Mouse (Mus musculus): ENCODE results near the gene Kpna2. TPM values are rescaled to one million over a fixed set of nuclear protein-coding genes. Genes with fewer than 3 reads are reported as not detected.

The Kpna2 gene
- polyA plus RNA-seq, 1 experiment = 79.5 TPM

DNA sequence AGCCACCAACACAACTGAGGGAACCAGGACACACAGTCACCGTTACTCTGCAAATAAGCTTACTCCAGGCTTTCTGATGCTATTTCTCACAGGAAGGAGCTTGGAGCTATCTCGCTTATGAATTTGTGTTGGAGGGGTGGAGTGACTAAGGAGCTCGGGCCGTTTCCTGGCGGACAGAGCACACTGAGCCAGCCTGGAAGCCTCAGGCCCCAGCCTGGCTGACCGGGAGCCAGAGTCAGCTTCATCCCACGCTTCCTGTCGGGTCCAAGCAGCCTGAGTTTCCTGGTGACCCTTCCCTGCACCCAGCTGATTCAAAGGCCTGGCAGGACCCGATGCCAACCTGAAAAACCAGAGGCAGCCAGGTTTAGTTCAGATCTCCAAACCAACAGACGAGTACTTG is 31.7 kb downstream of the Kpna2 start:
- Histone ChIP-seq H3K4me1 (ENCODE audit: control insufficient read depth, insufficient read depth, low read length) (peaks cover 19% of the 10 kb centered on the region), H3K4me3 (ENCODE audit: insufficient read depth, low read length) (no peak overlapping the region), H3K27ac (ENCODE audit: insufficient read depth, low read depth, low read length) (no peak overlapping the region)
- TF ChIP-seq CTCF (IDR thresholded peaks at IDR 0.05; ENCODE audit: low read depth, low read length) (no peak), POLR2A (IDR thresholded peaks at IDR 0.05; ENCODE audit: borderline replicate concordance, low read depth, low read length) (no peak)

DNA sequence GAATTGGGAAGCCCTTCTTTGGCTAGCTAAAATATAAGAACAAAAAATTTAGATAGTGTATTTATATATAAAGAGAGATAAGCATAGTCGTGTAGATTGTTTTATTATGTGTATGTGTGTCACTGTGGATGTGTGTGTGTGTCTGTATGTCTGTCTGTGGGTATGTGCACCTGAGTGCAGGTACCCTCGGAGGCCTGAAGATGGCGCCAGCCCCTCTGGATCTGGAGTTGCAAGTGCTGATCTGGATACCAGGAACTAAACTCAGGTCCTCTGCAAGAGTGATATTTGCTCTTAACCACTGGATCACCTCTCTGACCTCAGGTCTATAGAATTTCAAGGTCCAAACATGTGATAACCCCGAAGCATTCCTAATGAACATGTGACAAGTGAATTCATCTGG is 33.5 kb downstream of the Kpna2 start:
- H3K4me3 ChIP-seq (ENCODE audit: insufficient read depth, low read length) = no peak overlapping the region
- H3K27ac ChIP-seq (ENCODE audit: insufficient read depth, low read depth, low read length) = no peak overlapping the region
- no peak for TF ChIP-seq POLR2A (IDR thresholded peaks at IDR 0.05; ENCODE audit: borderline replicate concordance, low read depth, low read length)
- TF ChIP-seq CTCF (IDR thresholded peaks at IDR 0.05; ENCODE audit: low read depth, low read length) = no peak
- peaks cover 20% of the 10 kb centered on the region for H3K4me1 ChIP-seq (ENCODE audit: control insufficient read depth, insufficient read depth, low read length)

DNA sequence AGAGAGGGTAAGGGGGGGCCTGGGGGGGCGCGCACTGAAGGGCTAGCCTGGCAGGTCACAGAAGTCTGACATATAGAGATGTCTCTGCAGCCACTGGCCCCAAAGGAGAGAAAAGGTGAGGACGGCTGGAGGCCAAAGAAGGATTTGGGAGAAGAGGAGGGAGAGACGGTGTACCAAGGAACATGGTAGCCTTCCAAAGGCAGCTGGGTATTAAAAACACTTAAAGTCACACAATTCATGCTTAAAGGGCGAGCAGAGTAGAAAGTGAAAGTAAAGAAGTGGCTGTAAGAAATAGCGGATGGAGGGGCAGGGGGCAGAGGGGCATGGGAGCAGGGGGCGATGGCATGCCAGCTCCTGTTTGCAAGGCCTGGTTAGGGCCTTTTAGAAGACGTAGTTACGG is 37.0 kb downstream of the Kpna2 start:
- TF ChIP-seq POLR2A (IDR thresholded peaks at IDR 0.05; ENCODE audit: borderline replicate concordance, low read depth, low read length) (no peak), CTCF (IDR thresholded peaks at IDR 0.05; ENCODE audit: low read depth, low read length) (no peak)
- Histone ChIP-seq H3K4me1 (ENCODE audit: control insufficient read depth, insufficient read depth, low read length) (peaks cover 20% of the 10 kb centered on the region), H3K27ac (ENCODE audit: insufficient read depth, low read depth, low read length) (no peak overlapping the region)

DNA sequence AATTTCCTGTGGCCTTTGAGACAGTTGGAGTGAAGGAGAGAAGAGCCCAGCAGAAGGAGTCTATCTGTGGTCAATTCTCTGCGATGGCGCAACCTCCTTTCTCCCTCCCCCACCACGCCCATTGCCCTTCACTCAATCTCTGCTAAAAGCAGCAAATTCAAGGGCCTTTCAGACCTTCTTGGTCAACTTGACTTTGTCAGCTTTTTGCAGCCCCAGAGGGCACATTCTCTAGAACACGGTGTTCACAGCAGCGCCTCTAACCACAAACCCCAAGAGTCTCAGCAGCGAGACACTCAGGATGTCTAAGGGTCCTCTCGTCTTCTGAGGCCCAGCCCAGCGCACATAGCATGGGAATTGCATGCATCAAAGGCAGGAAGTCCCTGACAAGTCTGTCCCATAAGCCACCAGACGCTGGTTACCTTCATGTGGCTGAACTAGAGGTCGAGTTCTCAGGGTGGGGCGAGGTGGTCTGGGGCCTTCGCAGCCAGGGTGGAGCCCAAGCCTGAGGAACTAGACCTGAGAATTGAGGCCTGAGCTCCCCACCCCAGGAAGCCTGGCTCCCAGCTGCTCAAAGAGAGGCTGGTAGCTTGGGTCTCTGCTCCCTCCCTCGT is 37.8 kb downstream of the Kpna2 start:
- TF ChIP-seq POLR2A (IDR thresholded peaks at IDR 0.05; ENCODE audit: borderline replicate concordance, low read depth, low read length) (no peak), CTCF (IDR thresholded peaks at IDR 0.05; ENCODE audit: low read depth, low read length) (no peak)
- peak overlapping the region; percentile 48 for H3K27ac ChIP-seq (ENCODE audit: insufficient read depth, low read depth, low read length)
- no peak overlapping the region for H3K4me3 ChIP-seq (ENCODE audit: insufficient read depth, low read length)
- H3K4me1 ChIP-seq (ENCODE audit: control insufficient read depth, insufficient read depth, low read length) = peaks cover 27% of the 10 kb centered on the region

More for the DNA sequence above, 37.0 kb downstream of the Kpna2 start:
- H3K4me3 ChIP-seq (ENCODE audit: insufficient read depth, low read length) = no peak overlapping the region

DNA sequence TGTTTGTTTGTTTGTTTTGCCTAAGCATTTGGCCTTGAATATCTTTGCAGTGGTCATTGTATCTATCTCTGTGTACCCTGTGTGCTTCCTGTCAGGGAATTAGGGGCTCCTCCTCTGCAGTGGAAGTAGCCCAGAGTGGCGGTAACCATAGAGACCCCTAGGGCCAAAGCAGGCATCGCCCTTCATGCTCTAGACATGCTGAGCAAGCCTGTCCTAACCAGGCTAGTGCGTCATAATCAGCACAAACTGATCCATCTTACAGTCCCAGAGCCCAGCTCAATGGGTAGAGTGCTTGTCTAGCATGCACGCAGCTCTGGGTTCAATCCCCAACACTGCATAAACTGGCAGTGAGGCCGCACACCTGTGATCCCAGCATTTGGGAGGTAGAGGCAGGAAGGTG is 40.2 kb downstream of the Kpna2 start:
- TF ChIP-seq POLR2A (IDR thresholded peaks at IDR 0.05; ENCODE audit: borderline replicate concordance, low read depth, low read length) = no peak
- no peak for TF ChIP-seq CTCF (IDR thresholded peaks at IDR 0.05; ENCODE audit: low read depth, low read length)
- H3K27ac ChIP-seq (ENCODE audit: insufficient read depth, low read depth, low read length) = no peak overlapping the region
- no peak overlapping the region for H3K4me3 ChIP-seq (ENCODE audit: insufficient read depth, low read length)
- H3K4me1 ChIP-seq (ENCODE audit: control insufficient read depth, insufficient read depth, low read length) = peaks cover 40% of the 10 kb centered on the region

DNA sequence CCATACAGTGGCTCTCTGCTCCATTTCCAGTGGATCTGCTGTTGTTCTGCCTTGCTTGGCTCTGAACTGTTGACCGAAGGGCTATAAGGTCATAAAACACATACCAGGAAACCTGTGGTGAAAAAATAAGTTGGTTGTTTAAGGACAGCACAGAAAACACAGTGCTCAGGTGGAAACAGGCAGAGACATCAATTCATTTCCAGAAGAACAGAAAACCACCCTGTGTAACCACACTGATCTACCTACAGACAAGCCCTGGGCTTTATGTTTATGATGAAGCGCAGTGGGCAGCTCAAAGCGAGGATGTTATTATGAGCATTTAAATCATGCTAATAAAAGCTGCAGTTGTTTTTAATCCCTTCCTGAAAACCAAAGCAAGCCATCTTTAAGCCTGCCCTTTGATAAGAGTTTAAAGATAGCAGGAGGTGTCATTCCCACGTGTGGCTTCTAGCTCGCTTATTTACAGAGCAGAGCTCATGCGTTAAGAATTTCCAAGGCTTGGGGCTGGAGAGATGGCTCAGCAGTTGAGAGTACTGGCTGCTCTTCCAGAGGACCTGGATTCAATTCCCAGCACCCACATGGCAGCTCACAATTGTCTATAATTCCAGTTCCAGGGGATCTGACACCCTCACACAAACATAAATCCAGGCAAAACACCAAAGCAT is 40.8 kb downstream of the Kpna2 start:
- no peak overlapping the region for H3K4me3 ChIP-seq (ENCODE audit: insufficient read depth, low read length)
- no peak overlapping the region for H3K27ac ChIP-seq (ENCODE audit: insufficient read depth, low read depth, low read length)
- TF ChIP-seq CTCF (IDR thresholded peaks at IDR 0.05; ENCODE audit: low read depth, low read length) (no peak), POLR2A (IDR thresholded peaks at IDR 0.05; ENCODE audit: borderline replicate concordance, low read depth, low read length) (no peak)
- peaks cover 43% of the 10 kb centered on the region for H3K4me1 ChIP-seq (ENCODE audit: control insufficient read depth, insufficient read depth, low read length)

DNA sequence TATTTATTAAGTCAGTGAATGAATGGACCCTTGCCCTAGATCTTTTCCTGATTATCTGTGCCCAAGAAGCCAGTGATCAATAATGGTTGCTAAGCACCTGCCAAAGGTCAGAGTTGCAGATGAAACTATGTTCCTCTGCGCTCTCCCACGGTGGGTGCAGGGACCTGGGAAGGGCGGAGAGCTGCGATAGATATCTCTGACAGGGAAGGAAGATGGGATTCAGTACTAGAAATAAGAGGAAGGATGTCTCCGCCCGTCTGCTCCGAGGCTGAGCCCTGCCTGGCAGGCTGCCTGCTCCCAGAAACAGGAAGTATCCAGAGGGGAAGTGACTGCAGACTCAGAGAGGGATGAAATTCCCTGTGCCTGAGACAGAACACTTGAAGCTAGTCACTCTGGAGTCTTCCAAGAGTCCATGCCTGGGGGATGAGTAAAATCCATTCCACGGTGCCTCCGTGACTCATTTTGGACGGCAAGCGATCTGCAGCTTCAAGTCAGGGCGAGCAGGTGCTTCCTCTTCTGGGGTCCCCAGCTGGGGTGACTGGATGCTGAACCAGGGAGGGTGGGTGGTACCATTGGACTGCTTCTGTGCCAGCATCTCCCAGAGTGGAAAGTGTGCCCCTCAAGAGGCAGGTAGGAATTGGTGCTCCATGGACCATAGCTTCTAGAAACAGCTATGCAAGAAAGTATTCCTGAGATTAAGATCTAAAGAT is 41.9 kb downstream of the Kpna2 start:
- peaks cover 43% of the 10 kb centered on the region for H3K4me1 ChIP-seq (ENCODE audit: control insufficient read depth, insufficient read depth, low read length)
- no peak overlapping the region for H3K4me3 ChIP-seq (ENCODE audit: insufficient read depth, low read length)
- TF ChIP-seq CTCF (IDR thresholded peaks at IDR 0.05; ENCODE audit: low read depth, low read length) (no peak), POLR2A (IDR thresholded peaks at IDR 0.05; ENCODE audit: borderline replicate concordance, low read depth, low read length) (no peak)
- no peak overlapping the region for H3K27ac ChIP-seq (ENCODE audit: insufficient read depth, low read depth, low read length)

DNA sequence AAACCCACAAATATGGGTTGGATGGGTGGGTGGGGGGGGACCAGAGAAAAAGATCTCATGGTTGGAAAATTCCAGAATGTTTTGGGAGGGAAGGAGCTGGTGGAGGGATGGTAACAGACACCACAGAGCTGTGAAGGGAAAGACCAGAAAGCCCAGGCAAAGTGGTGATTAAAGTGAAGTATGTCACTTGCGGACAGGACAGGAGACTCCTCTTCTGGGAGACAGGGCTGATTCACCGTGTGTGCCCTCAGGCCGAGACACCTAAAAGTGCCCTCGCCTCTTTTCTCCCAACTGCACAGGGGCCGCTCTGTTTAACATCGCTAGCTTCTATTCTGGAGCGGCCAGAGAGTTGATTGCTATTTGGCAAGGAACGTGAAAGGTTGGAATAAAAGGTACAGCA is 44.8 kb downstream of the Kpna2 start:
- Histone ChIP-seq H3K4me3 (ENCODE audit: insufficient read depth, low read length) (no peak overlapping the region), H3K4me1 (ENCODE audit: control insufficient read depth, insufficient read depth, low read length) (peaks cover 30% of the 10 kb centered on the region), H3K27ac (ENCODE audit: insufficient read depth, low read depth, low read length) (no peak overlapping the region)
- TF ChIP-seq POLR2A (IDR thresholded peaks at IDR 0.05; ENCODE audit: borderline replicate concordance, low read depth, low read length) (no peak), CTCF (IDR thresholded peaks at IDR 0.05; ENCODE audit: low read depth, low read length) (no peak)

DNA sequence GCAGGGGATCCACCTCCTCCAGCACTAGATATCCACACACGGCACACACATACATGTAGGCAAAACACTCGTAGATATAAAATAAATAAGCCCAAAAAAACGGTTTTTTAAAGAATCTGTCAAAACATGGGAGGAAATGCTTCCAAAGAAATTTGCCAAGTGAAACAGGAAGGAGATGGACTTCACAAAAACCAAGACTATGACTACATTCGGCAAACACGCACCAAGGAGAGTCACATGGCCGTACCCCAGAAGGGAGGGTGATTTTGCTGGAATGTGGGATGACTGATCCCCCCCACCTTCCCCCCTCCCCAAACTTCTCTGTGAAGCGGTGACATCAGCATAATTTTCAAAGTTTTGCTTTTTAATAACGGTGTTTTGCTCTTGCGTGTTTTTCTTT is 45.2 kb downstream of the Kpna2 start:
- Histone ChIP-seq H3K27ac (ENCODE audit: insufficient read depth, low read depth, low read length) (no peak overlapping the region), H3K4me1 (ENCODE audit: control insufficient read depth, insufficient read depth, low read length) (peaks cover 30% of the 10 kb centered on the region), H3K4me3 (ENCODE audit: insufficient read depth, low read length) (no peak overlapping the region)
- TF ChIP-seq CTCF (IDR thresholded peaks at IDR 0.05; ENCODE audit: low read depth, low read length) (no peak), POLR2A (IDR thresholded peaks at IDR 0.05; ENCODE audit: borderline replicate concordance, low read depth, low read length) (no peak)

Other genes starting within 250 kb of the Kpna2 start
- 4.8 and 5.1 TPM in 2 replicates for gene Pecam1, start 248.9 kb downstream of the Kpna2 start, polyA plus RNA-seq (2012; ENCODE audit: insufficient read depth, insufficient read length, missing spikeins)
- 202 and 222 TPM in 2 replicates for gene Milr1, start 248.3 kb downstream of the Kpna2 start, polyA plus RNA-seq (2012; ENCODE audit: insufficient read depth, insufficient read length, missing spikeins)
- 8.9 and 11.4 TPM in 2 replicates for gene Polg2, start 220.0 kb downstream of the Kpna2 start, polyA plus RNA-seq (2012; ENCODE audit: insufficient read depth, insufficient read length, missing spikeins)
- gene Ddx5, start 210.4 kb downstream of the Kpna2 start, polyA plus RNA-seq (2012; ENCODE audit: insufficient read depth, insufficient read length, missing spikeins) = 1,156 and 1,201 TPM in 2 replicates
- 24.4 and 26.6 TPM in 2 replicates for gene Cep95, start 210.3 kb downstream of the Kpna2 start, polyA plus RNA-seq (2012; ENCODE audit: insufficient read depth, insufficient read length, missing spikeins)
- 18.6 and 21.3 TPM in 2 replicates for gene Smurf2, start 78.8 kb downstream of the Kpna2 start, polyA plus RNA-seq (2012; ENCODE audit: insufficient read depth, insufficient read length, missing spikeins)
- gene 1810010H24Rik, start 26.1 kb upstream of the Kpna2 start, polyA plus RNA-seq (2012; ENCODE audit: insufficient read depth, insufficient read length, missing spikeins) = not detected in 2 replicates
- gene Bptf, start 132.6 kb upstream of the Kpna2 start, polyA plus RNA-seq (2012; ENCODE audit: insufficient read depth, insufficient read length, missing spikeins) = 38.2 and 39.4 TPM in 2 replicates
- gene Nol11, start 189.8 kb upstream of the Kpna2 start, polyA plus RNA-seq (2012; ENCODE audit: insufficient read depth, insufficient read length, missing spikeins) = 18.4 and 24.1 TPM in 2 replicates